Mouse (Mus musculus): ENCODE results near the gene Gm14226. TPM values are rescaled to one million over a fixed set of nuclear protein-coding genes. Genes with fewer than 3 reads are reported as not detected.

Gm14226 gene
- not detected in 2 replicates for polyA plus RNA-seq (2021; fragmentation: Nextera tagmentation)
- long read RNA-seq, experiment 1, result 0 reads
- long read RNA-seq, experiment 2, result 0 reads

GRCm38 (mm10) chr2:155018251-155018755 is at the start of gene Gm14226:
TSS of gene Gm14226 (plus strand) at chr2:155018266.

GRCm38 (mm10) chr2:155073978-155074765 is 56.1 kb downstream of the Gm14226 start, which contains the start of gene Ahcy:
TSS of gene Ahcy (minus strand) at chr2:155074497.

Other genes starting within 250 kb of the Gm14226 start
- not detected in 2 replicates for gene Gm14214, start 248.2 kb upstream of the Gm14226 start, polyA plus RNA-seq (2021; fragmentation: Nextera tagmentation)
- gene Raly, start 227.2 kb upstream of the Gm14226 start, polyA plus RNA-seq (2021; fragmentation: Nextera tagmentation), result 17.1 and 18.0 TPM in 2 replicates
- gene a, start 226.9 kb upstream of the Gm14226 start, polyA plus RNA-seq (2021; fragmentation: Nextera tagmentation), result 0.33 TPM in 1 of 2 replicates, not detected in the other
- gene Eif2s2, start 125.3 kb upstream of the Gm14226 start, polyA plus RNA-seq (2021; fragmentation: Nextera tagmentation), result 70.0 and 80.0 TPM in 2 replicates
- gene Ahcy, start 56.2 kb downstream of the Gm14226 start, polyA plus RNA-seq (2021; fragmentation: Nextera tagmentation), result 25.4 and 27.3 TPM in 2 replicates
- gene Itch, start 115.2 kb downstream of the Gm14226 start, polyA plus RNA-seq (2021; fragmentation: Nextera tagmentation), result 14.9 and 19.7 TPM in 2 replicates
- gene Dynlrb1, start 218.3 kb downstream of the Gm14226 start, polyA plus RNA-seq (2021; fragmentation: Nextera tagmentation), result 730 and 774 TPM in 2 replicates

All from layer of hippocampus, adult 6 months (tissue).